Mouse (Mus musculus) frontal cortex, postnatal 25 days (tissue): ENCODE measurements around the gene B430218F22Rik.
"Not testable (repeated sequence)": the region's sequence is repeated elsewhere in the genome, so short reads cannot be mapped to it uniquely, and the experiment has no call there.

Source experiments
- DNase-seq, 2 experiments: peaks; one replicate each; pipeline ENCODE4 v3.0.0; 2022; ENCODE audit warnings: low spot score in 2 of 2

B430218F22Rik gene

DNA sequence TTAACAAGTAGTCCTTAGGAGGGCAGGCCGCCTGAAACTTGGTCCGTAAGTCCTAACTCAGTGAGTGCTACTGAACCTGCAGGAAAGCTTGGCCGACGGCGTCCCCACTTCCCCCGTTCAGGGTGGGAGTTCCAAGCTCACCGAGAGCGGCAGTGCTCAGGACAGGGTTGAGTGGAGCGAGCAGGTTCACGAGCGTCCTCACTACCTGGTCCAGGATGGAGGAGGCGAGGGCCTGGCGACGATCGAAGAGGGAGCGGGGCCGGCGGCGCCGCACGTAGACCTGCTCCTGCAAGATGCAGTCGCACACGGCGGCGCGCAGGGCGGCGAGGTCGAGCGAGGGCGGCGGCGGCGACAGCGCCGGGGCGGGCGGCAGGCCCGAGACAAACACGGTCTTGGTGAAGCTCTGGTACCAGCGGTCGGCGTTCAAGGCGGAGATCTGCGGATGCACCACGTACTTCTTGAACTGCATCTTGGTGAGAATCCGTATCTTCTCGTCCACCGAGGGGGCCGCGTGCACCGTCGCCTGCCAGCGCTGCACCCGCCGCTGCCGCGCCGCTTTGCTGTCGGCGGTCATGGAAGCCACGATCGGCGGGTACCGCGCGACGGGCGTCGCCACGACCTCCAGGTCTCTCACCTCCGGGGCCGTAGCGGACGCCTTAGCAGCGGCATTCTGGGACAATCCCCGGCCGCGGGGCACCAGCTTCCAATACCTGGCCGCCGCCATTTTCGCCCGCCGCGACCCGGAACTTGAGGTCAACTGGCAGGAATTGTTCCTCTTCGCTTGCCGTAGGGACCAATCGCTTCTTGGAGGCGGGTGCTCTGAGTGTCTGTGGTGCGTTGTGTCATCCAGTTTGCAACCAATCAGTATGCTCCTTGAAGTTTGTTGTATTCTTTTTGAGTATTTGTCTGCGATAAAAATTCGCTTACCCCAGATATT lies at the start of gene B430218F22Rik, which contains the start of gene Mrps30:
Gene B430218F22Rik (plus strand): TSS at position 120 of the 937 bp plus-strand sequence.
Gene Mrps30 (minus strand): TSS at position 742 of the 937 bp plus-strand sequence.
- DNase-seq: peak; percentile 91 to 93

DNA sequence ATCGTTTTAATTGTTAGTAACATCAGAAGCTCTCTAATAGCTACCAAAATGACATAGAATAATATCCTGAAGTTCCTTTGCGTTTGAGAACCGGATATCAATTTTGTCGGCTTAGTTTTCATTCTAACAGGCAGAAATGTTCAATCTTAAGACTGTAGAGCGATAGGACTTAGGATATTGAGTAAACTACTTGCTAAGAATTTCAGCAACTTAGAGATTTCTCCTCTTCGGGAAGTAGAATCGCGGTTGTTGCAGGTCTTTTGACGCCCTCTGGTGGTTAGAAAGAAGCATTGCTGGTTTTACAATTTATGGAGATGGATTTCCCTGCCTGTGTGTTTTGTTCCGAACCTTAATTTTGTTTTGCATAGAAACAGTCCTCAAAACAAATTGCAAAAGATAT lies 36.2 kb upstream of the B430218F22Rik start:
- DNase-seq: no peak

DNA sequence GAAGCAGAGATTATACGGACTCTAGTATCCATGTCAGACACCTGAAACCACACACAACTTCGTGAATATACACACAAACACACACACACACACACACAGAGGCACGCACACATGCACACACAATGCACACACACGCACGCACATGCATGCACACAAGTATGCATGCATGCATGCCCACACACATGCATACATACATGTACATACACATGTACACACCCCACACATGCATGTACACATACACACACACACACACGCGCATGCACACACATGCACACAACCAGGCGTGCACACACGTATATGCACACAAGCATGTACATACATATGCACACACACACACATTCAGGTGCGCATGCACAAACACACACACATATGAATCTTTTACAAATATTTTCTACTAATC lies 35.6 kb upstream of the B430218F22Rik start:
- no peak for DNase-seq

DNA sequence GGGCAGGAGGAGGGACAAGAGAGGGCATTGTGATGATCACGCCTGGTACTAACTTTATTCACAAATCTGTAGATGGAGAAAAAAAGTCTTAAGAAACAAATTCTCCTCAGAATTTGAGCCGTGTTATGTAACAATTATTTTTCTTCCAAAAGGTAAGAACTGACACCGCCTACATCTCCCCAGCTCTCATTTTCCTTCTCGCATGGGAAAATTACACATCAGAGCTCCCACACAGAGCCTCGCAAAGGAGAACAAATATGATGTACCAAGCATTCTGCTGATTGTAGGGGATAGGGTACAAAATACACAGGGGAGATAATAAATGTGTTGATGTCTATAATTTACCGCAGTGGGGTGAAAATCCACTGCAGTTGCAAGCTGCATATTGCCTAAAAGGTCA lies 23.1 kb upstream of the B430218F22Rik start:
- DNase-seq: no peak

DNA sequence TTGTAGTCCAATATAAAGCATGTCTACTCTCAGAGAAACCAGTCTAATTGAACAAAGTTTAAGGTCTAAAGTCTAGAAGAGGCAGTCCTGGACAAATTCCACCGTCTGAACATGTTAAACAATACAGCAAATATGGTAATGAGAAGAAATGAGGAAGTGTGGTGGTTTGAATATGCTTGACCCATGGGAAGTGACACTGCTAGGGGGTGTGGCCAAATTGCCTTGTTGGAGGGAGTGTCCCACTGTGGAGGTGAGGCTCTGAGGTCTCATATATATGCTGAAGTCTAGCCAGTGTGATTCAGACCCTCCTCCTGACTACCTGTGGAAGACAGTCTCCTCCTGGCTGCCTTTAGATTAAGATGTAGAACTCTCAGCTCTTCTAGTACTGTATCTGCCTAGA lies 20.7 kb upstream of the B430218F22Rik start:
- no peak for DNase-seq

DNA sequence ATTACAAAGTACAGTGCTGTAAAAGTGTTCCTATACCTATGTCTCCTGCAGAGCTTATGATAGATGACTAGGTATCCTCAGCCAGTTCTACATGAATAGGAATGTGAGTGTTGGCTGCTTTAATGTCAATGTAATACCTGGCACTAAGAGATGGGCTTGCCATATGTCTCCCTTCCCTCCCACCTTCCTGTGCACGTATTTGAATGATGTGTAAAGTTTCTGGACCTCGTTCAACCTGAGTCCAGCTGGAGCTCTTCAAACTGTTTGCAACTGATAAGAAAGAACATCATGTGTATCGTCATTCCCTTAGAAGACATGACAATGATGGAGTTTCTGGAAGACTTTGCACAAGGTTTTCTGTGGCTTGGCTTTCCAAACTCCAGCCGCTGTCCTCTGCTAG lies 13.6 kb upstream of the B430218F22Rik start:
- no peak for DNase-seq

DNA sequence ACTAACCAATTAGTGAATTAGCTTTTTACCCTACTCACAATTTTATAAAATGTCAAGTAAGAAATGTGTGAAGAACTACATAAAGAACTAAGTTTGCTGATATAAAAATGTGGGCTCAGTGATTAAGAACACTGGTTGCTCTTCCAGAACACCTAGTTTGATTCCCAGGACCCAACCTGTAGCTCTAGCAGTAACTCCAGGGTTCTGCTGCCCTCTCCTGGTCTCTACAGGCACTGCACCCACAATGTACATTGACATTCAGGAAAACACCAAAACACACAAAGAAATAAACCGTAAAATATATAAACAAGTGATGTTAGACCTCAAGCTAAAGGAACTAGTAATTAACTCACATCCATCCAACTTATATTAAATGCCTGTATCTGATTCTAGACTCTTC lies 7.3 kb upstream of the B430218F22Rik start:
- peak; percentile 59 to 66 for DNase-seq

DNA sequence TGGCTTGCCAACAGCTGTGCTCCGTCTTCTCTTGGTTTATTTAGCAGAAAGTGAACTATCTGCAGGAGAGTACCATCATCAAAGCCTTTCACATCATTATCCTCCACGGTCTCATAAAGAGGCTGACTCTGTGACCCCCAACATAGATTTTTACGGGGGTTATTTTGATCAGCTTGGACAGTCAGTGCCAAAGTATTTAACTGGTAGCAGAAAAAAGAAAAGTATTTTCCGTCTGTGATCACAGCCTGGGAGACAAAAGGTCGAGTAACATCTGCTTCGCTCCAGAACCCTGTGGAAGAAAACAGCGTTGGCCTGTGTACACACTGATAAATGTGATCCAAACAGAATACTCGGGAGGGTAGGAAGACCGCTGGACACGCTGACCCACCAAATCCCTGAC lies 6.0 kb upstream of the B430218F22Rik start:
- no peak for DNase-seq

DNA sequence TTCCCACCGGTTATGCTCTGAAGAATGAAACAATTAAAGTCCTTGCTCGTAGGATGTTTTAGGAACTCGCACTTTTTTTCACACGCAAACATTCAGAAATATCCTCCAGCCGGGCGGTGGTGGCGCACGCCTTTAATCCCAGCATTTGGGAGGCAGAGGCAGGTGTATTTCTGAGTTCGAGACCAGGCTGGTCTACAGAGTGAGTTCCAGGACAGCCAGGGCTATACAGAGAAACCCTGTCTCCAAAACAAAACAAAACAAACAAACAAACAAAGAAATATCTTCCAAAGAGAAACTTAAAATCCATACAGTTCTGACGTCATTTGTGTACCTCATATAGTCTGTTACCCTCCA lies 995 bp downstream of the B430218F22Rik start:
- not testable (repeated sequence) for DNase-seq

DNA sequence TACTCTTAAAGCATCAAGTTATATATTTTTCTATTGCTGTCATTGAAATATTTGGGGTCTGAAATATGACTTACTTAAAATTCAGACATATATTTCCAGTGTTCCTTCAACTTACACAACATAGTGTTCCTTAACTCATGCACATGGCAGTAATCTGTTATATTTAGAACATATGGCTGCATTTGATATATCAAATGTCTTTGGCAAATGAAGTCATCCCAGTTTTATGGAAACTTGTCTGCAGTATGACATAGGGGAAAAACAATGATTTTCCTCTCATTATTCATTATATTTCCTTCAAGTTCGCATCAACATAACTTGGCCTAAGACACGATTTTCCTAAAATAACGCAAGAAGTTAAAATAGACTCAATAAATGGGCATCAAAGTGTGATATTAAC lies 9.4 kb downstream of the B430218F22Rik start:
- DNase-seq: no peak

DNA sequence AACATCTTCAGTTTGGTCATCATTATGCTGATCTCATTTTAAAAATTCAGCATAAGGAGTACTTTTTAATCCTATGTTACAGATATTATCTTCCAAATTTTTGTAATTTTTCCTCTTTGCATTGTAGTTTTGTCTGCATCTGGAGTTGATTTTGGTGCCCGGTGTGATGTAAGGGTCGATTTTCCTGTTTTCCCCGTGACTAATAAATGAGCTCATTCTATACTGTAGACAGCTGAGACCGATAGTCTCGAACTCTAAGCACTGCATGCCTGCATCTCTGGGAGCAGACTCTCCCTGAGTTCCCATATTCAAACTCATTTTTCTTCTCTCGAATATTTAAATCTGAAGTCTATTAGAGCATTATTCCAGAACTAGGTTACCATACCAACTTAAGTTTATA lies 13.9 kb downstream of the B430218F22Rik start:
- DNase-seq: no peak

DNA sequence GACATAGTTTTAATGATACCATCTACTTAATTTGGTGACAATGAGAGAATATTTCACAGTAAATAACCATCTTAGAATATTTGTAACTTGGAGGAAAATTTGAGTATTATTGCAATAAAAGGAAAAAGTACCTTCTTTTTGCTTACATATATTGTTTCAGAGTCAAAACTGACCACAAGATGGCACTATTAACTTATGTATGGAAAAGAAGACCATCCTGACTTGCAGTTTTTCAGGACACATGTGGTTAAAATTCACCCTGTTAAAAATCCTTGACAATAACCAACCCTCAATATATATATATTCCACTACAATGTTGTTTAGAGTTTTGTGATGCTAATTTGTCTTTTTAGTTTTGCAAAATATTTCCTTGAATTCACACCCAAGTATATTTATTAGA lies 17.1 kb downstream of the B430218F22Rik start:
- DNase-seq: no peak

DNA sequence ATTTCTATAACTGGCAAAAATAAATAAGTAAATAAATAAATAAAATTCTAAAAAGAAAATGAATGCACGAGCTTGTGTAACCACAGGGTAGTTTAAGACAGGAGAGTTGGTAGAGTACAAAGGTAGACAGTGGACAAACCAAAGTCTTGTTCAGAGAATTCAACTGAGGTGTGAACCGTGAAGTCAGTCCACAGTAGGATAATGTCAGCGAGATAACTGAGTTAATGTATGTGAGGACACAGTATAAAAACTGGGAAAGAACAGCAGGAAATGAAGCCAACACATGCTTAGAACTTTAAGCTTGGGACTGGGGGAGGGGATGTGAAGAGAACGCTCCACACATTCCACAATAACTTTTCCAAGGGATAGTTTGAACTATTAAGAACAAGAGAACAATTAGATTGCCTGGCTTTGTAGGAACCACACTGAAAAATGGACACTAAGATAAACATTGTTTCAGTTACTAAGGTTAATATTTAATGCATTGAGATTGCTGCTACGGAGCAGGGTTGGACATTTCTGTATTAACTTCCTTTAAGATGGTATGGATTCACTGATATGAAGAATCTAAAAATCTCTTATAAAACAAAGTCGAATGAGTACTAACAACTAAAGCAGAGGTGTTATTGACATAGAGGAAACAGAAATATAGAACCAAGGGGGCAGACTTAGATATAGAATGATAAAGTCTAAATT lies 25.0 kb downstream of the B430218F22Rik start:
- DNase-seq: no peak

DNA sequence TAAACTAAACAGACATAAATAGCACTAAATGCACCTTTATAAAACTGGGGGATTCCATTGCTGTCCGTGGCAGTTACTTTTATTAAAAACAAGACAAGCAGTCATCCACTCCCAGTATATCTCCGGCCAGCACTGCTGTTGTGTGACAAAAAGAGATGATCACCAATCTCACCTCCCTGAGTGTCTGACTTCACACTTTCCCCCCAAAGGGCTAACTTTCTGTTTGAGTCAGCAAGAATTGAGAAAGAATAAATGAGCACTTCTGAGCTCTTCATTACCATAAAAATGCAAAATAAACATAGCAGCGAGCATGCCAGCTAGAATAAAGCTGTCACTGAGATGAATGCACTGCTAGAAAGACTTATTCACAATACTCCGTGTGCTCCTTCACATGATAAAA lies 31.7 kb downstream of the B430218F22Rik start:
- no peak for DNase-seq

DNA sequence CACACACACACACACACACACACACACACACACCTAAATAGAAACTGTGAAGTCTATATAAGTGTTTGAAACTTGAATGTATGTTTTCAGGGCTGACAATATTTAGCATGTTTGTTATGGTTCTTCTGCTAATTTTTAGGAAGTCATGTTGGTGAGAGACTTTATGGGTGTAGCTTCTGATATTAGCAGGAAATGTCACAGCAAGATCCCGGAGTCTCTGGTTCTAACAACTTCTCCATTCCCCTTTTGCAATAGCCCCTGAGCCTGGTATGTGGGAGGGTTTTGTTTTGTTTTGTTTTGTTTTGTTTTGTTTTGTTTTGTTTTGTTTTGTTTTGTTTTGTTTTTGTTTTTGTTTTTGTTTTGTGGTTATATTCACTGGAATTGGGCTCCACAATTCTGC lies 34.0 kb downstream of the B430218F22Rik start:
- no peak for DNase-seq

DNA sequence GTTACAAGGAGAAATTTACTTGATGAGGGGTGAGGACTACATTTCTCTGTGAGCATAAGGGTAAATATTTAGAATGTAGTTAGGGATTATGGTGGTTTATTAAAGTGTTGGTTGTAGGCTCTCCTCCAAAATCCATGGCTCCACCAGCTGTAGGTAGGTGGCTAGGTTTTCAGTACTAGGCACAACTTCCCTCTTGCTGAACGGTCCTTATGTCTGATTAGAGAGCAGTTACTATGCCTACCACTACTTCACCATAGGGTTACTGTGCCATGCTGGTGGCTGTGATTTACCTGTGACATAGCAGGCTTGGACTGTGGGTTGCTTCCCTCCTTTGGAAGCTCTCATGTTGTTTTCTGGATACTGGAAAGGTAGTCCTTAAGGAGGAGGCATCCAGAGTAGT lies 34.4 kb downstream of the B430218F22Rik start:
- no peak for DNase-seq
